Mouse (Mus musculus) thymus, adult 2 months (tissue): Measurements from ENCODE around the gene Tex12.

Experiments used
- CTCF ChIP-seq: fragments of 200-500 bp; IDR thresholded peaks from 2 replicates; pipeline ENCODE4 v1.5.1; 2012; ENCODE audit warnings: mild to moderate bottlenecking, control low read depth, low read length, moderate library complexity, borderline replicate concordance; ENCODE audit not compliant: control insufficient read depth, poor library complexity, insufficient read depth; ENCODE audit errors: extremely low read depth
- POLR2A ChIP-seq: fragments of 200-500 bp; IDR thresholded peaks from 2 replicates; pipeline ENCODE4 v1.6.1; 2012; ENCODE audit warnings: mild to moderate bottlenecking, low read length, control low read depth, moderate library complexity; ENCODE audit not compliant: control insufficient read depth, poor library complexity, insufficient read depth; ENCODE audit errors: extremely low read depth

- TF ChIP-seq CTCF (no peak), POLR2A (no peak)
These were observed 40.4 kb upstream of the Tex12 start for GRCm38 (mm10) chr9:50601536-50601935.
